Mouse (Mus musculus) kidney, postnatal 0 days (tissue): ENCODE results near the gene Gm4871. TPM values are rescaled to one million over a fixed set of nuclear protein-coding genes. Genes with fewer than 3 reads are reported as not detected.

Source experiments
- ATAC-seq: fragments of 200-750 bp; cut with Nextera tagmentation; replicated peaks from 2 replicates; pipeline ENCODE4 v1.8.0; 2017; ENCODE audit warnings: low read depth, moderate number of reproducible peaks, moderate TSS enrichment, moderate library complexity; ENCODE audit not compliant: low FRiP score
- DNase-seq: peaks from one replicate; pipeline ENCODE4 v3.0.0-alpha.2; 2016; ENCODE audit warnings: low spot score
- H3K27ac ChIP-seq: fragments of 300-500 bp; sonication (generic); 2 replicates; pipeline ENCODE4 v1.5.1; 2014; ENCODE audit warnings: mild to moderate bottlenecking
- H3K27me3 ChIP-seq: fragments of 300-500 bp; sonication (generic); 2 replicates; pipeline ENCODE4 v1.6.1; 2014; ENCODE audit warnings: low read length, mixed read lengths; ENCODE audit not compliant: insufficient read depth
- H3K36me3 ChIP-seq: fragments of 300-500 bp; sonication (generic); 2 replicates; pipeline ENCODE4 v1.6.1; 2014; ENCODE audit warnings: low read length, mixed read lengths; ENCODE audit not compliant: insufficient read depth
- H3K4me1 ChIP-seq: fragments of 300-500 bp; sonication (generic); replicated peaks from 2 replicates; pipeline ENCODE4 v1.6.1; 2014; ENCODE audit warnings: antibody characterized with exemption, low read length, mixed read lengths; ENCODE audit not compliant: insufficient read depth
- H3K4me2 ChIP-seq: fragments of 300-500 bp; sonication (generic); 2 replicates; pipeline ENCODE4 v1.6.1; 2014; ENCODE audit warnings: mild to moderate bottlenecking, low read length, moderate library complexity, mixed read lengths
- H3K4me3 ChIP-seq: fragments of 300-500 bp; sonication (generic); replicated peaks from 2 replicates; pipeline ENCODE4 v1.5.1; 2014; ENCODE audit warnings: low read depth, low read length
- H3K9ac ChIP-seq: fragments of 300-500 bp; sonication (generic); 2 replicates; pipeline ENCODE4 v1.6.1; 2014; ENCODE audit warnings: low read depth, low read length
- H3K9me3 ChIP-seq: fragments of 300-500 bp; sonication (generic); replicated peaks from 2 replicates; pipeline ENCODE4 v1.6.1; 2016; ENCODE audit warnings: low read length, inconsistent platforms, mixed read lengths
- CTCF ChIP-seq: IDR thresholded peaks from 2 replicates; pipeline ENCODE4 v1.5.1; 2016; ENCODE audit warnings: antibody characterized with exemption, low read depth, mild to moderate bottlenecking, moderate library complexity
- WGBS: fragments of 180-500 bp; shearing (Covaris S2); extraction: QIAGEN DNeasy Blood & Tissue Kit; methylation state at CpG from one replicate; pipeline ENCODE4 v1.1.7; 2014; 5-methylcytosine and 5-hydroxymethylcytosine counted together
- polyA plus RNA-seq: library from polyadenylated mRNA; unstranded; fragments of >200 nt; fragmentation: Nextera tagmentation; extraction: Ambion mirVana; gene quantifications from 2 replicates; pipeline ENCODE4 v1.2.1, GENCODE M21; 2015

Gene Gm4871
- polyA plus RNA-seq, 1 experiment from 2014 or later: not detected

DNA sequence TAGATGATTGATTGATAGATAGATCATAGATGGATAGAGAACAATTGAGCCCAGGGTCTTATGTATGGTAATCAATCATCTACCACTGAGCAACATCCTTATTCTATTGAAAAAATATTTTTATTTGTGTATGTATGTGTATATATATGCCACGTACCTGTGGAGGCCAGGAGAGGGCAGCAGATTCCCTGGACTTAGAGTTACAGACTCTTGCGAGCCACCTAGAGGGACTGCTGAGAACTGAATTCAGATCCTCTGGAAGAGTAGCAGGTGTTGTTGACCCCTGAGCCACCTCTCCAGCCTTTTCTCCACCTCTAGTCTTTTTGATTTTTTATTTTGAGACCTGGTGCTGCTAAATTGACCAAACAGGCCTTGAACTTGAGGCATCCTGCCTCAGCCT is 34.1 kb downstream of the Gm4871 start:
- no peaks in the 10 kb centered on the region for H3K27me3 ChIP-seq
- ATAC-seq (no peak), DNase-seq (peak; percentile 47)
- no peak overlapping the region for H3K27ac ChIP-seq
- TF ChIP-seq CTCF: peak; percentile 67
- H3K4me3 ChIP-seq: no peak overlapping the region
- no peak overlapping the region for H3K9ac ChIP-seq
- no peak overlapping the region for H3K4me2 ChIP-seq
- WGBS: 46% methylated on average over 2 of the region's 2 CpGs
- H3K9me3 ChIP-seq: no peaks in the 10 kb centered on the region
- H3K36me3 ChIP-seq: no peaks in the 10 kb centered on the region
- no peaks in the 10 kb centered on the region for H3K4me1 ChIP-seq

DNA sequence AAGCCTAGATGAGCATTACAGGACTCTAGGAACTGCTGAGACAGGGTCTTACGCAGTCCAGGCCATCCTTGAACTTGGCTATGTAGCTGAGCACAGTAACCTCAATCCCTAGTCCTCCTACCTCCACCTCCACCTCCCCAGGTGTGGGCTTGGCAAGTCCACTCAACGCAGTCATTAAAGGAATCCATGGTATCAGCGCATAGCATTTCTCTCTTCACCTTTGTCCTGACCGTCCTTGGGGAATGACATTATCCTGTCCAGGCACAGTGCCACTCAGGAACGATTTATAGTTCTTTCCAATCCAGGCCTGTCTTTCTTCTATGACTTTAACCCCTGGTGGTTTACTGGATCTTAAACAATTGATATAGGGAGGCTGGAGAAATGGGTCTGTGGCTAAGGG is 42.1 kb downstream of the Gm4871 start:
- no peak overlapping the region for H3K9ac ChIP-seq
- no peaks in the 10 kb centered on the region for H3K4me1 ChIP-seq
- no peak overlapping the region for H3K4me3 ChIP-seq
- DNase-seq (no peak), ATAC-seq (no peak)
- H3K4me2 ChIP-seq: no peak overlapping the region
- H3K36me3 ChIP-seq: no peaks in the 10 kb centered on the region
- TF ChIP-seq CTCF: no peak
- no peak overlapping the region for H3K27ac ChIP-seq
- H3K27me3 ChIP-seq: no peaks in the 10 kb centered on the region
- 78% methylated on average over 5 of the region's 5 CpGs for WGBS
- H3K9me3 ChIP-seq: no peaks in the 10 kb centered on the region

DNA sequence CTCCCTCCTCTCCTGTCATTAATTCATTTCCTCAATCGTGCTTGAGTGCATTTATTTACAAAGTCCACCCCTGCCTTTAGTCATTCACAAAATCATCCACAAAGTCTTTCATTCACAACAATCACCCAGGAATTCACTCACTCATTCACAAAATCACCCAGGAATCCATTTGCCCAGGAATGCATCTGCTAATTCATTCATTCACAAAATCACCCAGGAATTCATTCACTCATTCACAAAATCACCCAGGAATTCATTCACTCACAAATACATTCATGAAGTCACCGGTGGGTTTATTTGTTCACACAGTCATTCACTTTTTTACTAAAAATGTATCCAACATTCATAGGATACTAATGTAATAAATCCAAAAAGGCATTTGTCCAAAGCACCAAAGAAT is 42.5 kb downstream of the Gm4871 start:
- Histone ChIP-seq H3K9me3 (no peaks in the 10 kb centered on the region), H3K36me3 (no peaks in the 10 kb centered on the region), H3K27me3 (no peaks in the 10 kb centered on the region), H3K4me3 (no peak overlapping the region), H3K27ac (no peak overlapping the region), H3K4me2 (no peak overlapping the region), H3K4me1 (no peaks in the 10 kb centered on the region), H3K9ac (no peak overlapping the region)
- no peak for TF ChIP-seq CTCF
- WGBS: 59% methylated on average over 2 of the region's 2 CpGs
- ATAC-seq: no peak
- no peak for DNase-seq

DNA sequence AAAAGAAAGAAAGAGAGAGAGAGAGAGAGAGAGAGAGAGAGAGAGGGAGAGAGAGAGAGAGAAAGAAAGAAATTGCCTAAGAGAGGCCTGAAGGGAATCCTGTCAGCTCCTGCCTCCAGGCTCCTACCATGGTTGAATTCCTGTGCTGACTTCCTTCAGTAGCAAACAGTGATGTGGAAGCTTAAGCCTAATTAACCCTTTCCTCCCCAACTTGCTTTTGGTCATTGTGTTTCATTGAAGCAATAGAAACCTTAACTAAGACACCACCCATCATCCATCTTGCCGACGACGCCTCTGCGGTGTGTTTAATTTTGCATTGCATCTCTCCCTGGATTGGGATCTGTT is 43.5 kb downstream of the Gm4871 start:
- Histone ChIP-seq H3K27me3 (no peaks in the 10 kb centered on the region), H3K9ac (no peak overlapping the region), H3K9me3 (no peaks in the 10 kb centered on the region), H3K36me3 (no peaks in the 10 kb centered on the region), H3K4me1 (no peaks in the 10 kb centered on the region), H3K4me2 (no peak overlapping the region), H3K4me3 (no peak overlapping the region), H3K27ac (no peak overlapping the region)
- DNase-seq: no peak
- ATAC-seq: no peak
- 88% methylated on average over 4 of the region's 4 CpGs for WGBS
- TF ChIP-seq CTCF: no peak

DNA sequence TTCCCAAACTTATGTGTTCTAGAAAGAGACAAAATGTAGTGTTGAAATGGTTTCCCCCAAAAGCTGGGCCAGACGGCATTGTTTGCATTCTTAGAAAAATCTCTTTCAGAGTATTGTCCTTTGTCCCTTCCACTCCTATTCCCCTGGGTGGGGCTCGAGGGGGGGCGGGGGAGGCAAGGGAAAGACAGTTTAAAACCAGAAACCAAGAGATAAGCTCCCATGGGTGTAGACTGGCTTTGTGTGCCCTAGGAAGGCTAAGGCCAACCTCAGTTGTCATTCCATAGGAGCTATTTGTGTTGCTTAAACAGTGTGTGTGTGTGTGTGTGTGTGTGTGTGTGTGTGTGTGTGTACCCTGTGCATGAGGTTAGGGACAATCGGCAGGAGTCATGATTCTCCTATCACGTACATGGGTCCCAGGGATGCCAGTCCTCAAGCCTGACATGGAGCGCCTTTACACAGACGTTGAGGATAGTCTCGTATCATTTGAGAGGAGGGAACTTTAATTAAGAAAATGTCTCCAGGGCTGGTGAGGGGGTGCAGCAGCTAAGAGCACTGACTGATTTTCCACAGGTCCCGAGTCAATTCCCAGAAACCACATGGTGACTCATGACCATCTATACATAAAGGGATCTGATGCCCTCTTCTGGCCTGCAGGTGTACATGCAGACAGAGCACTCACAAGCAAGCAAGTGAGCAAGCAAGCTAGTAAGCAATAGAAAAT is 44.1 kb downstream of the Gm4871 start:
- WGBS: 45% methylated on average over 9 of the region's 9 CpGs
- DNase-seq (peak; percentile 88), ATAC-seq (peak; percentile 36; the same call in 1 of the 2 replicates)
- H3K27me3 ChIP-seq: no peaks in the 10 kb centered on the region
- no peak overlapping the region for H3K4me2 ChIP-seq
- H3K4me1 ChIP-seq: no peaks in the 10 kb centered on the region
- no peak overlapping the region for H3K27ac ChIP-seq
- TF ChIP-seq CTCF: peak; percentile 91
- no peak overlapping the region for H3K9ac ChIP-seq
- no peaks in the 10 kb centered on the region for H3K9me3 ChIP-seq
- H3K4me3 ChIP-seq: no peak overlapping the region
- H3K36me3 ChIP-seq: no peaks in the 10 kb centered on the region

GRCm38 (mm10) chr5:144987561-144987960 is 45.0 kb downstream of the Gm4871 start:
- TF ChIP-seq CTCF: no peak
- DNase-seq (no peak), ATAC-seq (no peak)
- H3K4me3 ChIP-seq: no peak overlapping the region
- no peak overlapping the region for H3K4me2 ChIP-seq
- no peaks in the 10 kb centered on the region for H3K36me3 ChIP-seq
- H3K9me3 ChIP-seq: no peaks in the 10 kb centered on the region
- H3K4me1 ChIP-seq: no peaks in the 10 kb centered on the region
- WGBS: 86% methylated on average over 13 of the region's 13 CpGs
- no peaks in the 10 kb centered on the region for H3K27me3 ChIP-seq
- H3K9ac ChIP-seq: no peak overlapping the region
- H3K27ac ChIP-seq: no peak overlapping the region

DNA sequence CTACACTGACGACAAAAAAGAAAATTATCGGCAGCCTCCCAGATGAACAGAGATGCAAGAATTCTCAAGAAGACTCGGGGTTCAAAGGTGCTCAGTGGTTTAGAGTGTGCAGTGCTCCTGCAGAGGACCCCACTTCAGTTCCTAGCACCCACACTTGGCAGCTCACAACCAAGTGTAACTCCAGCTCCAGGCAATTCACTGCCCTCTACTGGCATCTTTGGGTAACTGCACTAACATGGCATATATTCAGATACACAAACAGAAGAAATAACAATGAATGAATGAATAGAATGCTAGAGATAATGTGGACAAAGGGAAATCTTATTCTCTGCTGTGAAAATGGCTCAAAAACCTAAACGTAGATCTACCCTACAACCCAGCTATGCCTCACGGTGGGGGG is 47.7 kb downstream of the Gm4871 start:
- ATAC-seq (no peak), DNase-seq (no peak)
- TF ChIP-seq CTCF: peak; percentile 45; the same call in 1 of the 2 replicates
- no peak overlapping the region for H3K27ac ChIP-seq
- no peak overlapping the region for H3K4me3 ChIP-seq
- WGBS: 97% methylated on average over 5 of the region's 5 CpGs
- no peak overlapping the region for H3K4me2 ChIP-seq
- H3K9me3 ChIP-seq: no peaks in the 10 kb centered on the region
- H3K4me1 ChIP-seq: no peaks in the 10 kb centered on the region
- no peaks in the 10 kb centered on the region for H3K27me3 ChIP-seq
- H3K9ac ChIP-seq: no peak overlapping the region
- H3K36me3 ChIP-seq: no peaks in the 10 kb centered on the region
